Mouse (Mus musculus) liver, adult 2 months (tissue): ENCODE measurements at regions not wholly inside any gene's neighbourhood (a gene's known extent, or its start where the extent isn't known, plus 50 kb on each side); places are given as distances from the start of the nearest gene placed in this dataset.
"Not testable (repeated sequence)": the region's sequence is repeated elsewhere in the genome, so short reads cannot be mapped to it uniquely, and the experiment has no call there.

Source experiments
- DNase-seq: peaks from one replicate; pipeline ENCODE4 v3.0.0-alpha.2; 2011; ENCODE audit warnings: low read depth, low spot score; ENCODE audit errors: extremely low read depth
- H3K27ac ChIP-seq: fragments of 200-500 bp; replicated peaks from 2 replicates; pipeline ENCODE4 v1.5.1; 2012; ENCODE audit warnings: low read depth, mild to moderate bottlenecking, control low read depth, inconsistent platforms, low read length; ENCODE audit not compliant: insufficient read depth
- H3K27me3 ChIP-seq: fragments of 200-500 bp; 2 replicates; pipeline ENCODE4 v1.6.1; 2012; ENCODE audit warnings: mild to moderate bottlenecking, moderate library complexity, low read length, inconsistent platforms; ENCODE audit not compliant: control insufficient read depth, insufficient read depth
- H3K36me3 ChIP-seq: fragments of 200-500 bp; 2 replicates; pipeline ENCODE4 v1.6.1; 2012; ENCODE audit warnings: low read length, inconsistent platforms; ENCODE audit not compliant: control insufficient read depth, insufficient read depth
- H3K4me1 ChIP-seq: fragments of 200-500 bp; 2 replicates; pipeline ENCODE4 v1.6.1; 2011; ENCODE audit warnings: low read length; ENCODE audit not compliant: control insufficient read depth, insufficient read depth
- H3K4me3 ChIP-seq: fragments of 200-500 bp; 2 replicates; pipeline ENCODE4 v1.5.1; 2011; ENCODE audit warnings: low read depth, mild to moderate bottlenecking, control low read depth, low read length, moderate library complexity; ENCODE audit not compliant: insufficient read depth
- H3K79me2 ChIP-seq: fragments of 200-500 bp; 2 replicates; pipeline ENCODE4 v1.6.1; 2012; ENCODE audit warnings: inconsistent platforms, mild to moderate bottlenecking, low read length, moderate library complexity; ENCODE audit not compliant: control insufficient read depth, insufficient read depth
- H3K9ac ChIP-seq: fragments of 200-500 bp; 2 replicates; pipeline ENCODE4 v1.6.1; 2012; ENCODE audit warnings: low read depth, mild to moderate bottlenecking, control low read depth, inconsistent platforms, low read length
- CTCF ChIP-seq: fragments of 200-500 bp; IDR thresholded peaks from 2 replicates; pipeline ENCODE4 v1.5.1; 2011; ENCODE audit warnings: low read depth, low read length, control low read depth
- POLR2A ChIP-seq: fragments of 200-500 bp; IDR thresholded peaks from 2 replicates; pipeline ENCODE4 v1.6.1; 2011; ENCODE audit warnings: low read length, control low read depth; ENCODE audit not compliant: insufficient read depth; ENCODE audit errors: extremely low read depth
- WGBS: fragments of 180-500 bp; shearing (Covaris S2); methylation state at CpG from one replicate; pipeline ENCODE4 v1.1.7; 2018; 5-methylcytosine and 5-hydroxymethylcytosine counted together

GRCm38 (mm10) chr3:124113995-124114394 lies 206.7 kb upstream of the Tram1l1 start:
- no peaks in the 10 kb centered on the region for H3K27me3 ChIP-seq
- H3K9ac ChIP-seq: no peak overlapping the region
- H3K27ac ChIP-seq: no peak overlapping the region
- 71% methylated on average over 1 of the region's 1 CpGs for WGBS
- no peaks in the 10 kb centered on the region for H3K79me2 ChIP-seq
- no peak for TF ChIP-seq CTCF
- no peak for TF ChIP-seq POLR2A
- no peak for DNase-seq
- H3K36me3 ChIP-seq: no peaks in the 10 kb centered on the region
- no peaks in the 10 kb centered on the region for H3K4me1 ChIP-seq
- no peak overlapping the region for H3K4me3 ChIP-seq

DNA sequence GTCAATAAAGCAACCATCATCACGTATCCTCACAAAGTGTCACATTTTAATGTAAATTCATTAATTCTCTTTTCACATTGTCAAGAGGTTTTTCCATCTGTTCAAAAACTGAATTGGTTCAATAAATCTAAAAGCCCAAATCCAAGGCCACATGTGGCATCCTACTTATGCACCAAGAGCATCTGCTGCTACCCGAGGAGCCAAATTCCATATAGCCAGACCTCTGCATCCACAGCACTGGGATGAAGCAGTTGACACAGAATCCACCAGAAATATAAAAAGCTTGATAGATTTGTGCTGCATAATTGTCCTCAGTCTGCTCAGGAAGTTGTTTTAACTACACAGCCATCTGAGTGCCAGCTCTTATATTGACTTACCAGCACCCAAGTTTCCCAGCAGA lies 164.4 kb upstream of the Tram1l1 start:
- no peaks in the 10 kb centered on the region for H3K79me2 ChIP-seq
- no peaks in the 10 kb centered on the region for H3K36me3 ChIP-seq
- H3K4me1 ChIP-seq: no peaks in the 10 kb centered on the region
- H3K9ac ChIP-seq: no peak overlapping the region
- no peak for DNase-seq
- no peak for TF ChIP-seq POLR2A
- no peak for TF ChIP-seq CTCF
- no peak overlapping the region for H3K4me3 ChIP-seq
- H3K27ac ChIP-seq: no peak overlapping the region
- H3K27me3 ChIP-seq: no peaks in the 10 kb centered on the region
- 86% methylated on average over 2 of the region's 2 CpGs for WGBS

DNA sequence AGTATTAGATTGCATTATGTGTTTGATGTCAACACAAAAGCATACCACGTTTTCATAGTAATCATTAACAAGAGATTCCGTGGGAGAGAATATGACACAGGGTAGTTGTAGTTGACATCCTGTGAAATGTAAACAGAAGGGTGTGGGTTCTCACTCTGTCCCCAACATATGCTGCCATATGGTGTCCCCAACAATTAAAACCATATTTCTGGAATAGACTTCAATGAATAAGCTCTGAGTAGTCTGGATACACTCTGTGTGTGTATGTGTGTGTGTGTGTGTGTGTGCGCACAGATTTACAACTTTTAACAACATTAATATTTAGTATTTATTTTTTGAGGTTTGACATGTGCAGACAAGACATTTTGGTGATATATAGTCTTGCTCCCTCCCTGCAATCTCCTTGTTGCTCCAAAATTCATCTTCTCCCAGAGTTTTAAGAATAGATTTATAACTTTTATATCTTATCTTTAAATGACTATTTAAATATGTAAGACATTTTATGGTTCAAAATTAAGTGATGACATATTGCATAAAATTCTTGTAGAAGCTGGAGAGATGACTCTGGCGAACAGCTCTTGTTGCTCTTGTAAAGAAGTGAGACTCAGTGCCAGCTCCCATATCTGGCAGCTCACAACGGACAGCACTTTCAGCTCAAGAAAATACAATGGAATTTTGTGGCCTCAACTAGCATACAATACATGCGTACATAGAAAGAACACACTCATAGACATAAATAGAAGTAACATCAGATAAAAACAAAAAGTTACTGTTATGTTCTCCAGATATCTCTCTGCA lies 162.6 kb upstream of the Tram1l1 start:
- WGBS: 75% methylated on average over 6 of the region's 6 CpGs
- Histone ChIP-seq H3K36me3 (no peaks in the 10 kb centered on the region), H3K27me3 (no peaks in the 10 kb centered on the region), H3K9ac (no peak overlapping the region), H3K27ac (no peak overlapping the region), H3K79me2 (no peaks in the 10 kb centered on the region), H3K4me1 (no peaks in the 10 kb centered on the region), H3K4me3 (no peak overlapping the region)
- DNase-seq: no peak
- TF ChIP-seq POLR2A (no peak), CTCF (no peak)

GRCm38 (mm10) chr3:124193331-124193730 lies 127.3 kb upstream of the Tram1l1 start:
- not testable (repeated sequence) for DNase-seq, H3K27me3 ChIP-seq, H3K79me2 ChIP-seq, H3K9ac ChIP-seq, H3K4me1 ChIP-seq, H3K36me3 ChIP-seq, H3K4me3 ChIP-seq, H3K27ac ChIP-seq
- WGBS: 42% methylated on average over 6 of the region's 6 CpGs

- H3K27ac ChIP-seq, H3K79me2 ChIP-seq, H3K36me3 ChIP-seq, H3K4me1 ChIP-seq, H3K9ac ChIP-seq, H3K27me3 ChIP-seq, DNase-seq, H3K4me3 ChIP-seq: not testable (repeated sequence)
- 69% methylated on average over 9 of the region's 9 CpGs for WGBS
Measured at GRCm38 (mm10) chr3:124200226-124200940, 120.3 kb upstream of the Tram1l1 start.

GRCm38 (mm10) chr3:124217131-124217530 lies 103.5 kb upstream of the Tram1l1 start:
- Histone ChIP-seq H3K79me2 (no peaks in the 10 kb centered on the region), H3K27me3 (no peaks in the 10 kb centered on the region), H3K4me3 (no peak overlapping the region), H3K27ac (no peak overlapping the region), H3K9ac (no peak overlapping the region), H3K36me3 (no peaks in the 10 kb centered on the region), H3K4me1 (no peaks in the 10 kb centered on the region)
- no peak for TF ChIP-seq POLR2A
- TF ChIP-seq CTCF: no peak
- 89% methylated on average over 2 of the region's 2 CpGs for WGBS
- DNase-seq: no peak
